Mouse (Mus musculus) kidney, adult 2 months (tissue): Measurements from ENCODE around the gene Ermp1.

Source experiments
- CTCF ChIP-seq: fragments of 200-500 bp; conservative IDR thresholded peaks from 2 replicates; pipeline ENCODE4 v1.5.1; 2011; ENCODE audit warnings: low read depth, mild to moderate bottlenecking, control low read depth, low read length, moderate library complexity, mixed read lengths; ENCODE audit not compliant: insufficient read depth, insufficient read length
- POLR2A ChIP-seq: fragments of 200-500 bp; IDR thresholded peaks from one replicate; pipeline ENCODE4 v1.6.1; 2011; ENCODE audit warnings: low read depth, low read length, control low read depth

GRCm38 (mm10) chr19:29670247-29670646 is 22.0 kb upstream of the Ermp1 start:
- TF ChIP-seq POLR2A: no peak
- TF ChIP-seq CTCF: no peak
